Mouse (Mus musculus) embryonic facial prominence, embryonic 11.5 days (tissue): ENCODE measurements around the gene Atp2c2. TPM values are rescaled to one million over a fixed set of nuclear protein-coding genes. Genes with fewer than 3 reads are reported as not detected.

Source experiments
- ATAC-seq: fragments of 200-750 bp; cut with Nextera tagmentation; replicated peaks from 2 replicates; pipeline ENCODE4 v1.8.0; 2017; ENCODE audit warnings: low read depth; ENCODE audit not compliant: insufficient number of reproducible peaks, low FRiP score, low TSS enrichment
- DNase-seq: peaks from one replicate; pipeline ENCODE4 v3.0.0-alpha.2; 2015; ENCODE audit warnings: low spot score
- H3K27ac ChIP-seq: fragments of 300-500 bp; sonication (generic); replicated peaks from 2 replicates; pipeline ENCODE4 v1.5.1; 2014; ENCODE audit warnings: mild to moderate bottlenecking, low read depth, low read length, control low read depth
- H3K27me3 ChIP-seq: fragments of 300-500 bp; sonication (generic); 2 replicates; pipeline ENCODE4 v1.6.1; 2014; ENCODE audit warnings: mild to moderate bottlenecking, low read length, moderate library complexity, mixed read lengths; ENCODE audit not compliant: control insufficient read depth, insufficient read depth
- H3K36me3 ChIP-seq: fragments of 300-500 bp; sonication (generic); replicated peaks from 2 replicates; pipeline ENCODE4 v1.6.1; 2014; ENCODE audit warnings: low read depth, mild to moderate bottlenecking, low read length, moderate library complexity, mixed read lengths; ENCODE audit not compliant: control insufficient read depth, insufficient read depth
- H3K4me1 ChIP-seq: fragments of 300-500 bp; sonication (generic); 2 replicates; pipeline ENCODE4 v1.6.1; 2014; ENCODE audit warnings: low read length, mixed read lengths; ENCODE audit not compliant: control insufficient read depth, insufficient read depth
- H3K4me2 ChIP-seq: fragments of 300-500 bp; sonication (generic); 2 replicates; pipeline ENCODE4 v1.6.1; 2014; ENCODE audit warnings: low read depth, mild to moderate bottlenecking, control low read depth, low read length, moderate library complexity
- H3K4me3 ChIP-seq: fragments of 300-500 bp; sonication (generic); 2 replicates; pipeline ENCODE4 v1.5.1; 2014; ENCODE audit warnings: low read depth, low read length, control low read depth
- H3K9ac ChIP-seq: fragments of 300-500 bp; sonication (generic); replicated peaks from 2 replicates; pipeline ENCODE4 v1.6.1; 2014; ENCODE audit warnings: mild to moderate bottlenecking, control low read depth, low read length
- H3K9me3 ChIP-seq: fragments of 300-500 bp; sonication (generic); replicated peaks from 2 replicates; pipeline ENCODE4 v1.6.1; 2016; ENCODE audit warnings: mild to moderate bottlenecking, low read length, inconsistent platforms, mixed read lengths; ENCODE audit not compliant: control insufficient read depth
- WGBS: fragments of 180-500 bp; shearing (Covaris S2); extraction: QIAGEN DNeasy Blood & Tissue Kit; methylation state at CpG from one replicate; pipeline ENCODE4 v1.1.7; 2014; 5-methylcytosine and 5-hydroxymethylcytosine counted together
- polyA plus RNA-seq: library from polyadenylated mRNA; unstranded; fragments of >200 nt; fragmentation: Nextera tagmentation; extraction: Ambion mirVana; gene quantifications from 2 replicates; pipeline ENCODE4 v1.2.1, GENCODE M21; 2014

Gene Atp2c2
- polyA plus RNA-seq, 1 experiment from 2014 or later, result 1.3 TPM

DNA sequence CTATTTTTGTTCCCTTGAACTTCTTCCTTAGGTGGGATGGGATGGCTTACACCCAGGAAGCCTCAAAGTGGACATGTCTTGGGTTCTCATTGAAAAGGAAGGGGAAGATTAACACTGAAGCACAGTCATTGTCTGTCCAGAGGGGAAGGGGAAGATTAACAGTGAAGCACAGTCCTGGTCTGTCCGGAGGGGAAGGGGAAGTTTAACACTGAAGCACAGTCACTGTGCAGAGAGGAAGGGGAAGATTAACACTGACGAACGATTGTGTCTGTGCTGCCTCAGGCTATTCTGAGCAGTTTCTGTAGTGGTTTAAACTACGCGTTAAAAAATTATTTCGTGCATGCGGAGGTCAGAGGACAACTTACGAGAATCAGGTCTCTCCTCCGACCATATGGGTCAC lies 7.3 kb downstream of the Atp2c2 start:
- Histone ChIP-seq H3K27me3 (no peaks in the 10 kb centered on the region), H3K4me3 (no peak overlapping the region), H3K4me1 (no peaks in the 10 kb centered on the region), H3K27ac (no peak overlapping the region), H3K9ac (no peak overlapping the region), H3K36me3 (no peaks in the 10 kb centered on the region), H3K4me2 (no peak overlapping the region), H3K9me3 (no peaks in the 10 kb centered on the region)
- DNase-seq (no peak), ATAC-seq (no peak)
- WGBS, result 83% methylated on average over 9 of the region's 9 CpGs

DNA sequence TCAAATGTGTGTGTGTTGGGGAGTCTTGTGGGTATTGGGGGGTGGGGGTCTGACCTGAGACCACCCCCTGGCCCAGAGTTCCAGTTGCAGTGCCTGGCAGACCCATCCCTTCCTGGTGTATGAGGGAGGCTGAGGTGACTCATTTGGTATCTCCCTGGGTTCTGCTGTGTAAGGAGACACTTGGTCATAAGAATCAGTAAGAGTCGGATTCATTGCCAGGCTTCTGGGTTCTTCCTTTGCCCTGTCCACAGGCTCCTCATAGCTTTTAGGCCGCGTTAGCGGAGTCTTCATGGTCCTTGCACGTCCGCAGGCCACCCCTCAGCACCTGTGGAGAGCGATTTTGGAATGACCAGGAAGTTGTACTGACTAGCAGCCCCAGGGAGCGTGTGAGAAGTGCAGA lies 8.7 kb downstream of the Atp2c2 start:
- no peak for DNase-seq
- WGBS, result 92% methylated on average over 8 of the region's 8 CpGs
- Histone ChIP-seq H3K36me3 (no peaks in the 10 kb centered on the region), H3K27me3 (no peaks in the 10 kb centered on the region), H3K9me3 (no peaks in the 10 kb centered on the region), H3K4me3 (no peak overlapping the region), H3K27ac (no peak overlapping the region), H3K4me1 (no peaks in the 10 kb centered on the region), H3K9ac (no peak overlapping the region), H3K4me2 (no peak overlapping the region)
- ATAC-seq, result no peak

DNA sequence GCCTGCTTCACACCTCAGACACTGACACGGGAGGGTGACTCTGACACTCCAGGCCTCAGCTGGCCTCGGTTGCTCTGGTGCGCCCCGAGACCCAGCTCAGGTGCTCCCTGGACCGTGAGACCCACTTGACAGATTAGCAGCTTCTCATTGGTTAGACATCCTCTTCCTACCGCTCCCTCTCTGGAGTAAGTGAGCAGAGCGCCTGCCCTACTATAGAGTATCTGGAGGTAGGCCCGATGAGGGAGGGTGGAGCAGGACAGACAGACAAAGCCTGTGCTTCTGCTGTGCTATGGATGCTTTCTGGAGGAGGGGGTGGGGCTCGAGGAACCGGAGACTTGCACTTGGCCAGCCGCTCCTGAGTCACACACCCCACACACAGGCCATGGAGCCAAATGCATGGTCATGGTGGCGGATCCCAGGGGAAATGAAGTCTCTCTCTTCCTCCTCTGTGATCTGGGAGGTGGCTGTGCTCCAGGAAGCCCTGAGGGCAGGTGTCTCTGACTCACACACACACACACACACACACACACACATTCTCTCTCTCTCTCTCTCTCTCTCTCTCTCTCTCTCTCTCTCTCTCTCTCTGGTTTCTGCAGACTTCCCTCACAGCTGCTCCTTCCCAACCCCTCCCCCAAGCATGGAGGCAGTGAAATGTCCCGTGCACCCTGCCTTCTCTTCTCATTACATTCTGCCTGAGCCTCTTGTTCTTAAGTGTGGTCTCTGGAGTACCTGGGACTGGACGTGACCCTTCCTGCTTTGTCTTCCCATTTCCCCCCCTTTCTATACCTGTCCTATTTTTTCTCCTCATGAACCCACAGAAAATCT lies 9.3 kb downstream of the Atp2c2 start:
- Histone ChIP-seq H3K9me3 (no peaks in the 10 kb centered on the region), H3K36me3 (no peaks in the 10 kb centered on the region), H3K9ac (no peak overlapping the region), H3K4me2 (no peak overlapping the region), H3K27ac (no peak overlapping the region), H3K4me1 (no peaks in the 10 kb centered on the region), H3K4me3 (no peak overlapping the region), H3K27me3 (no peaks in the 10 kb centered on the region)
- DNase-seq, result no peak
- no peak for ATAC-seq
- WGBS, result 68% methylated on average over 11 of the region's 14 CpGs

DNA sequence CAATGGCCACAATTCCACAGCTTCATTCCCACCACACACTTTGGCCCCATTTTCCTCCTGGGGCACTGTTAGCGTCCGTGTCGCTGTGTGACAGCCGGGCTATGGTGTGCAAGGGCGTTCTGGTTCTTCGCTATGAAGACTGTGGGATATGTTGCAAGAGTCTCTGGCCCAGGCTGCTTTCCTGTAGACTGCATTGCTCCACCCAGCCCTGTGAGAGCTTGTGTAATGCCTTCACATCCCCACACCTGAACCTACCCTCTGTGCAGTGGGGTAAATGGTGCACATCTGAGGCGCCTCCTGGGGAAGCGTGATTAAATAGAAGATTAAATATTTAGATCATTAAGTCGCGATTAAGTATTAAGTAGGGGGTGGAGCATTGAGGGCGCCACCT lies 9.9 kb downstream of the Atp2c2 start:
- Histone ChIP-seq H3K27ac (no peak overlapping the region), H3K4me2 (no peak overlapping the region), H3K27me3 (no peaks in the 10 kb centered on the region), H3K9me3 (no peaks in the 10 kb centered on the region), H3K4me1 (no peaks in the 10 kb centered on the region), H3K4me3 (no peak overlapping the region), H3K36me3 (no peaks in the 10 kb centered on the region), H3K9ac (no peak overlapping the region)
- 78% methylated on average over 11 of the region's 11 CpGs for WGBS
- no peak for ATAC-seq
- DNase-seq, result no peak

DNA sequence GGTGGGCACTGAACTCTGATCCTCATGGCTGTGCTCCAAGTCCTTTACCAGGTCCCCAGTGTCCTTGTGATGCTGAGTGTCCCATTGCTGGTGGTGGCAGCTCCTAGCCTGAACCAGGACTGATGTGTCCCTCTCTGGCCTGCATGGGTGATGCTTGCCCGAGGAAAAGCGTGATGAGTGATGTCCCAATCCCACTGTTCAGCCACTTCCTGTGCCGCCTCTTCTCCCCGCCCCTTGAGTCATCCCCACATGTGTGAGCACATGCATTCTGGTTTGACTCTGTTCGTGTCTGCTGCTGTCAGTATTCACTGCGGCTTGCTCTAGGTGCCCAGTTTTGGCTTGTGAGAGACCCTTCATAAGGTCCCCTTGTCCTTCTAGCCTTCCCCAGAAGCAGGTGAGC lies 12.4 kb downstream of the Atp2c2 start:
- 69% methylated on average over 6 of the region's 6 CpGs for WGBS
- ATAC-seq, result no peak

DNA sequence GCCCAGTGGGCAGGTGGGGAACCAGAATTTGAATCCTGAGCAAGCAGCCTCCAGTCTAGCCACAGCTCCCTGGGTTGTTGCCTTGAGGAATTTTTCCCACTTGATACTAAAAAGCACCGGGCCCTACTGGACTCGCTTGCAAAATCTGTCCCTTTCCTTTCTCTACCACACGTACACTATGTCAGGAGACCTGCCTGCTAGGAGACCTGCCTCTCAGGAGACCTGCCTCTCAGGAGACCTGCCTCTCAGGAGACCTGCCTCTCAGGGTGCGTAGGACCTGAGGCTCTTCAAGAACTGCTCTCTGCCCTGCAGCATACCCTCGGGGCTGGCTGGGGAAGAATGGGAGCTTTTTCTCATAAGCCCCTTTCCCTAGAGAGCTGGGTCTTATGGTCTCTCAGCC lies 13.6 kb downstream of the Atp2c2 start:
- Histone ChIP-seq H3K4me1 (no peaks in the 10 kb centered on the region), H3K27me3 (no peaks in the 10 kb centered on the region), H3K4me2 (no peak overlapping the region), H3K9ac (no peak overlapping the region), H3K27ac (no peak overlapping the region), H3K36me3 (no peaks in the 10 kb centered on the region), H3K4me3 (no peak overlapping the region), H3K9me3 (no peaks in the 10 kb centered on the region)
- no peak for DNase-seq
- ATAC-seq, result no peak
- WGBS, result 65% methylated on average over 5 of the region's 5 CpGs

More for the DNA sequence above, 12.4 kb downstream of the Atp2c2 start:
- Histone ChIP-seq H3K27me3 (no peaks in the 10 kb centered on the region), H3K4me1 (no peaks in the 10 kb centered on the region), H3K9ac (no peak overlapping the region), H3K27ac (no peak overlapping the region), H3K4me3 (no peak overlapping the region), H3K36me3 (no peaks in the 10 kb centered on the region), H3K9me3 (no peaks in the 10 kb centered on the region), H3K4me2 (no peak overlapping the region)
- no peak for DNase-seq

DNA sequence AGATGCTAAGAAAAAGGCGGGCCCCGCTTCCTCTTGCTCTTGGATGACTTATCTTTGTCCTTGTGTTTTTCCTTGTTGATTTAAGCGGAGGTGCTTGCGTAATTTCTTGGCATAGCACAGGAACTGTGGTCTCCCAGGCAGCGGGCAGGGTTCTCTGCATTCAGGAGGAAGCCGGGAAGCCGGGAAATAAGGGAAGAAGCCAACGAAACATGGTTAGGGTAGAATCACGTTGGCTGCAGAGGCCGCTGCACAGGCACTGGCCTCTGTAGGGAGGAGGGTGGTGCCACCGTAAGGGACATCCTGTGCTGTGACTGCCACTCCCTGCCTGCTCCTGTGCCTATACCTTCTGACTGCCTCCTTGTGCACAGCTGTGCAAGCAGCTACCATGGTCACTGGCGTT lies 15.4 kb downstream of the Atp2c2 start:
- WGBS, result 76% methylated on average over 12 of the region's 12 CpGs
- Histone ChIP-seq H3K4me2 (no peak overlapping the region), H3K36me3 (no peaks in the 10 kb centered on the region), H3K27ac (no peak overlapping the region), H3K9me3 (no peaks in the 10 kb centered on the region), H3K27me3 (no peaks in the 10 kb centered on the region), H3K4me3 (no peak overlapping the region), H3K9ac (no peak overlapping the region), H3K4me1 (no peaks in the 10 kb centered on the region)
- DNase-seq (no peak), ATAC-seq (no peak)

DNA sequence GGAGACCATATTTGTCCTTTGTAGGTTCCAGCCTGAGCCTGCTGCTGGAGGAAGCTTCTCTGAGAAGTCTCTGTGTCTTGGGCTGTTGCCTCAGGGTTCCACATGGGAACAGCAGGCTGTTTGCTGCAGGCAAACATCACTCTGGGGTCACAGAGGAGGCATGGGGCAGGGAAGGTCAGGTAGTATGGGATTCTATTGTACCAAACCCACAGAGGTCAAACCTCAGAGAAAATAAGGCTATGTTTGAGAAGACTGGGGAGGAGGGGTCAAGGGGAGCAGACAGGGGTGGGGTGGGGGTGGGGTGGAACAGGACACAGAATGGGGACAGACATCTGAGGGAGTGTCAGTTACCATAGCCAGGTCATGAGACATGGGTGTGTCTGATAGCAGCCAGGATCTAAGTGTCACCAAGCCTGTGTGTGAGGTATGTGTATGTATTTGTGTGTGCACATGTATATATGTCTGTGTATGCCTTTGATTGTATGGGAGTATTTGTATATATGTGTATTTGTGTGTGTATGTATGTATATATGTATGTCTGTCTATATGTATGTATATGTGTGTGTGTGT lies 17.0 kb downstream of the Atp2c2 start:
- no peak overlapping the region for H3K4me2 ChIP-seq
- H3K4me1 ChIP-seq, result no peaks in the 10 kb centered on the region
- ATAC-seq (no peak), DNase-seq (no peak)
- no peaks in the 10 kb centered on the region for H3K9me3 ChIP-seq
- H3K4me3 ChIP-seq, result no peak overlapping the region
- no peaks in the 10 kb centered on the region for H3K36me3 ChIP-seq
- H3K27me3 ChIP-seq, result no peaks in the 10 kb centered on the region
- no peak overlapping the region for H3K27ac ChIP-seq
- H3K9ac ChIP-seq, result no peak overlapping the region
